Mouse (Mus musculus) cerebellum, adult 11-12 months (tissue): ENCODE measurements around the gene Bcl11b.

Experiments
- DNase-seq: peaks from one replicate; pipeline ENCODE4 v3.0.0; 2022

Bcl11b gene

DNA sequence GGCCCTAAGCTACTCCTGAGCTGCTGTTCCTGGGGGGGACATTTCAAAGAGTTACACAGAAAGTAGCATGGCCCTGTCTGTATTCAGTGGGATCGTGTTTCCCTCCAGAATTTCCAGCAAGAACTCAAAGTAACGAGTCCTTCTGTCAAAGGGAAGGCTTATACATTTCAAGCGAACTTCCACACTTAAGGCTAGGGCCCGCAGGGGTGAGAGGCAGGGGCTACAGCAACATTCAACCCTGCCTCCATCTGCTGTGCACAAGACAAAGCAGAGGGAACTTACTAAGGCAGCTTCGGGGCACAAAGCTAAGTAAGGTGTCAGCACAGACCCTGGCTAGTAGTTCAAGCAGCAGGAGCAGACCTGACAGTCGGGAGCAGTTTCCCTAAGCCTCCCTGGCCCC, 115.8 kb downstream of the Bcl11b start:
- no peak for DNase-seq

DNA sequence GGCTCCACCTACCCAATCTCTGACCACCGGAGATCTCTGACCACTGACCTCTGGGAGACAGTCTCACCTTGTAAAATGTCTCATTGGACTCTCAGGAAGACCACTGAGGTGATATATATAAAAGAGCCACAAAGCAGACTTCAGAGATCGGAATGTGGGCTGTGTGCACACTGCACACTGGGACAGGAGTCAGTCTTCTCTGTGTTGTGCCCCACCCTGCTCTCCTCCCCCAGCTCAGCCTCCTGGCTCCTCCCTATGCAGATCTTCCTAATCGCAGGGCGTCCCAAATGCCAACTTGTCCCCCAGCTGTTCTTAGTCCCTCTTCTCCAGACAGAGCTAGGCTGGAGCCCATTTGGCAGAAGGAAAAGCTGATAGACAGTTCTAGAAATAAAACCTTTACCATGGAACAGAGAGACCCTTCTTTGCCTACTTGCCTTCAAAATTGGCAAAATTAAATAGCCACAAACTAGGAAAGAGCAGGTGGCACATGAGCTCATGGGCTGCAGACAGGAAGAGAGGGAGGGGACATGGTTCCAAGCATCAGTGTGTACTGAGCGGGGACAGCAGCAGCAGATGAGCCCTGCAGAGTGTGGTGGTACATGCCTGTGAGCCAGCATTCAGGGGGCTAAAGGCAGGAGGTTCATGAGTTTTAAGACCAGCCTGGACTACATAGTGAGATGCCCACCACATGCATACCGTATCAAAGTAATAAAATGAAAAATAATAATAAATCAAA, 118.9 kb downstream of the Bcl11b start:
- no peak for DNase-seq

DNA sequence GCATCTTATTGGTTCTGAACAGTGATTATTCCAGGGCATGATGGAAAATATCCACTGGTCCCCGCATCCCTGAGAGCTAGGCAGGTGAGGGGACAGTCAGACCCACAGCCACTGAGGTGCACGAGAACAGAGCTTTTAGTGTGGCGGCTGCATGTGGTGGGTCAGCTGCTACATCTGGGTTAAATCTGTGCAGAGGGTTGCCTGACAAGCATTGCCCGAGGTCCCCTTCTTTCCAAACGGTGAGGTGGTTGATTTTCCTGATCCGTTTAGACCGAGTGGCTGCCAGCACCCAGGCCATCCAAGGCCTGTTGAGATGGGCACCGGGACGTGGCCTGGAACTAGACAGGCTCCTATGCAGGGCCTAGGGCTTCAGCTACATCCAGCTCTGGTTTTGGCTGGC, 121.7 kb downstream of the Bcl11b start:
- DNase-seq: no peak

DNA sequence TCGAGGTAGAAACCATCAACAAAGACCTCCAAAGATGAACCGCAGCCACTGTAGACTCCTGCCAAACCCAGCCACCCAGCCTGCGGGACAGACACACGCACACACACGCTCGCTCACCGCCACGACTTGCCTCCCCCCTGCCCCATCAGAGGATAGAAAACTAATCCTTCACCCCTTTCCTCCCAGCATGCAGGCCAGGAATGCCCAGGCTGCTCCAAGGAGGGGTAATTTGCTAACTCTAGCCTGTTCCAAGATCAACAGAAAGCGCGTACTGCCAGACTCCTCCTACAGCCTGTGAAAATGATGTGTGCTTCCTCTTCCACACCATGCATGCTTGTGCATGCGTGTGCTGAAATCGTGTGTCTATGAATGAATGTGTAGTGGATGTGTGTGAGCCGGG, 122.7 kb downstream of the Bcl11b start:
- no peak for DNase-seq

DNA sequence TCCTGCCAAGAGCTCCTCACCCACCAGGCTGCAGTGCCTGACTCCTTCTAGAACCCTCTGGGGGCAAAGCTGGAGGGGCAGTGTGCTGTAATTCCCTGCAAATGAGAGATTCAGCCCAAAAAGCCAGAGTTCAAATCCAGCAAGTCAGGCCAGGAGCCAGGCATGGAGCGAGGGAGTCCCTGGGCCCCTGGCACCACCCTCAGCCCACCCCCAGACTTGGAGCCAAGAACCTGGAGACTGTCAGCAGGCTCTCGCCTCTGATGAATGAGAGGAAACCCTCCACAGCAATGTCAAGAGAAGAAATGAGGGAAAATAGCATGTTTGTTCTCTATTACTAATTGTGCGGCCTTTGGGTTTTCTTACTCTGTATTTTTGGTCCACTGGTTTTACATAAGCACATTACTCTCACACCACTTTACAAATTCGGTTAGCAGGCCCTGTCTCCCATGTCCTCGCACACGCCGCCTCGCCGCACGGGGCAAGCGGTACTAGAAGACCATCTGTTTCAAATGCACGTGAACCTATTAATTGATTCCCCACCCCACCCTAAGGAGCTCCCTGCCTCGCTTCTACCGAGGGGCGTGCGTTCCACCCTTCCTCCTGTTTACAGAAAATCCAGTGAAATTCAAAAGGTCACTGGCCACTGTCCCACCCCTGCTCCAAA, 124.2 kb downstream of the Bcl11b start:
- no peak for DNase-seq

DNA sequence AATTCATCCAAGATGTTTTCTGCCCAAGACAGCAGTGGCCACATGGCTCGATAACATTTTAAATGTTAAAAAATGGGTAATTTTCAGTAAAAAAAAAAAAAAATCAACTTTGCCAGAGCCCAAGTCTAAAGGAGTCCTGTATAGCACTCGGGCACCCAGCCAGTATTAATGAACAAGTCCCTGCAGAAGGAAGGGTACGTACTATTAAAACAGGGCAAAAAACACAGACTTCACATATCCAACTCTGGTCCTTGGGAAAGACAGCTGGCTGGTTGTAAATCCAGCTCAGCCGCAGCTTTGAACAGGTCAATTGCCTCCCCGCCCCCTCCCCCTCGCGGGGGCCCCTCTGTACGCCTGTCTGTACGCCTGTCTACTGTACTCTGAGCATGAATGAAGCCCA, 127.2 kb downstream of the Bcl11b start:
- no peak for DNase-seq

DNA sequence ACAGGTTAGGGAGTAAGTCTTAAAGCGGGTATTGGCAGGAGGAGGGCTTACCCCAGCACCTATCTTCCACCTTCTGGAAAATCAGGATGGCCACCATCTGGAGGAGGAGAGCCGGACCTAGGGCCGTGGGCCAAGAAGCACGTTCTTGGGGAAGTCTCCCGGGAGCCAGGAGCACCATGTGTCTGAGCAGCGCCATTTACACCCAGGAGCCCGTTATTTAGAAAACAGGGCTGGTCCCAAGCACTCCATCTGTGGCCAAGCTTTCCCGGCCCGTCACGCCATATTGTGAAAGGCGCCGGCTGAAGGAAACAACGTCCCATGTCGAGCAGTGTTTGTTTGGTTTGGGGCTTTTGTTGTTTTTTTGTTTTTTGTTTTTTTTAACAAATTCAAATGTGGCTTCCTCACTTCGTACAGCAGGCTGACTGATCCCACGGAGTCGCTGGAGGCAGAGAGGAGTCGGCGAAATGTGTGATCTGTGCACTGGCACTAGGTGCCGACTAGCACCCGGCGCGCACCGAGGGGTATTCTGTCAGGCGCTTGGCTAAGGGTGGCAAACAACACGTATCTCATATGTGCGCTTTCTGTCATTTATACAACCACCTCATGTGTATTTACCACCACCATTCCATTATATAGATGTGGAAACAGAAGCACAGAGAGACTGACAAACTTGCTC, 128.8 kb downstream of the Bcl11b start:
- no peak for DNase-seq

DNA sequence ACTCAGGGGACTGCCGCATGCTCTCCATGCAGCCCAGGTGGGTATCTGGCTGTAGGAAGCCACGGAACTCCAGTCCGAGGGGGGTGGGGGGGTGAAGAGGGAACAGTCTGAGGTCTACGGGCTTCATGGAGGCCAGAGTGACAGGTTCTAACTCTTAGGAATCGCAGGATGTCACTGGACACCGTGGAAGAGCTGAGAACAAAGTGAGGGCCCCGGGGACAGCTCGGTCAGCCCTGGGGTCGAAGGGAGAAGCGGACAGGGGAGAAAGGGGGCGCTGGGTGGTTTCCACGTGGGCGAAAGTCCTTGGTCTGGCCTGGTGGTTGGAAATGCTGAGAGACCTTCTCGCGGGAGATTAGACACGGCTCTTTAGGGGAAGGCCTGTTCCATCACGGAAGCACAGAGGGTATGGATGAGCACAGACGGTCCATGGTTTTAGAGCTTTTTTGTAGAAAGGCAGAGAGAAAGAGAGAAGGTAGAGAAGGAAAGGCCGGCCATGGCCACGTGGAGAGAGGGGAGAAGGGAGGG, 133.8 kb downstream of the Bcl11b start:
- DNase-seq: no peak

DNA sequence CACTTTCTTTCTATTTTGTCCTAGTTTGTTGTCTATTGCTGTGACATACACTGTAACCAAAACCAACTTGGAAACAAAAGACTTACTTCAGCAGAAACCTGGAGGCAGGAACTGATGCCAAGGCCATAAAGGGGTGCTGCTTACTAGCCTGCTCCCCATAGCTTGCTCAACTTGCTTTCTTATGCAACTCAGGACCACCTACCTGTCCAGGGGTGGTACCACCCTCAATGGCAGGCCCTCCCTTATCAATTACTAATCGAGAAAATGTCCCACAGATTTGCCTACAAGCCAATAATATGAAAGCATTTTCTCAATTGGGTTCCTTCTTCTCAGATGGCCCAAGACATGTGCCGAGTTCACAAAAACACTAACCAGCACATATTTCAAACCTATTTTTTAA, 135.1 kb downstream of the Bcl11b start:
- no peak for DNase-seq
